Mouse (Mus musculus) liver, adult 2 months (tissue): ENCODE measurements at regions not wholly inside any gene's neighbourhood (a gene's known extent, or its start where the extent isn't known, plus 50 kb on each side); places are given as distances from the start of the nearest gene placed in this dataset.

Source experiments
- CTCF ChIP-seq: fragments of 200-500 bp; IDR thresholded peaks from 2 replicates; pipeline ENCODE4 v1.5.1; 2011; ENCODE audit warnings: low read depth, low read length, control low read depth
- POLR2A ChIP-seq: fragments of 200-500 bp; IDR thresholded peaks from 2 replicates; pipeline ENCODE4 v1.6.1; 2011; ENCODE audit warnings: low read length, control low read depth; ENCODE audit not compliant: insufficient read depth; ENCODE audit errors: extremely low read depth

DNA sequence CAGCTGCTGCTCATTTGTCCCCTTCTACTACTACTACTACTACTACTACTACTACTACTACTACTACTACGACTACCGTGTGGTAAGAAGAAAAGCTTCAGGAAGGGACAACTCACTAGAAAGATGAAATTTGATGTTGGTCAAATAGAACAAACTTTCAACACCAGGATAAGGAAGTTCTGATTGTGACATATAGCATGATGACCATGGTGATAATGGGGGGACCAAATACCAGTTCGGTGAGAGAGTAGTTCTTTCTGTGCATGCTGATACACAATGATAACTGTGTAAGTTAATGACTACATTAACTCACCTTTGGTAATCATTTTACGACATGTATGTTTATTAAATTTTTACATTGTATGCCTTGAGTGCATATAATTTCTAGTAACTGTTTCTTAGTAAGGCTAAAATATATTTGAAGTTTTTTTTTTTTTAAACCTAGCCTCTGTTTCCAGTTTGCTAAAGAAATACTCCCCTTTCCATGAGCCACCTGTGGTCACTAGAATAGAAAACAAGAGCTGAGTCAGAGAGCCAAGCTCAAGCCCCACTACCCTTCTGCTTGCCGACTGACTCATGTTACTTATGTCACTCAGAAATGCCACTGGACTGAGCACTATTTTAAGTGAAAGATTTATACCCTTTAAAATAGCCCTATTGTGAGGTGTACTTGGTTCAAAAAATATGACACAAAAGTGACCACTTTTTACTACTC lies 62.3 kb upstream of the Il6 start:
- TF ChIP-seq CTCF (no peak), POLR2A (no peak)
